ENCODE assay signal across 9 mouse cellular contexts in the genomic region with DNA sequence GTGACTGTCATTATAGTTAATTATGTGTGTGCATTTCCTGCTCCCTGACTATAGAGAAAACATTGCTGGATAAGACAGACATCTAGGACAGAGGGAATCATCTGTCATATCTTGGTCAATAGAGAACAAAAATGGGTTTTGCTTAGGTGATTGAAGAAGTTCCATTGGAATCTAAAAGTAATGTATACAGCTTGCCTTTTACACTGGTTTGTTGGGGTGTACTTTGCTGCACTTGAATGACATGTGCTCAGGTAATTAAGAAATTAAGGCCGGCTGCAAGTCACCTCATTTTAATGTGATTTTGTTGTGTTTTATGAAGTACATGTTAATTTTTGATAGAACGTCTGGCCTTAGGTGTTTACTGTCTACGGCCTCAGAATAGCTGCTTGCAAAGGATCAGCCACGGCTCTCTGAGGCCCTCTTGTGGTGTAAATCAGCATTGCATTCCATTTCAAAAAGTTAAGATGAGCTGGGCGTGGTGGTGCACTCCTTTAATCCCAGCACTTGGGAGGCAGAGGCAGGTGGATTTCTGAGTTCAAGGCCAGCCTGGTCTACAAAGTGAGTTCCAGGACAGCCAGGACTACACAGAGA. TPM values are rescaled to one million over a fixed set of nuclear protein-coding genes. Genes with fewer than 3 reads are reported as not detected.
DNase-seq lines count a peak whose midpoint lies in the region; ATAC-seq and TF ChIP-seq lines count a peak whose summit lies in the region.
"Had no signal": no experiment of that assay in that cellular context is flagged by ENCODE, and none has a peak within 500 bp of the region (broad histone marks: within the 10 kb centered on the region; RNA-seq: fewer than 3 reads in every experiment).

No protein-coding gene starts in this region.

- H3K4me2 ChIP-seq in CH12.LX (ENCODE audit: insufficient read depth, low read depth, poor library complexity, severe bottlenecking), result no peak overlapping the region
- H3K4me2 ChIP-seq in liver, embryonic 16.5 days (ENCODE audit: low read depth, low read length), result no peak overlapping the region
- H3K4me2 ChIP-seq: heart, embryonic 15.5 days had no signal

- H3K79me2 ChIP-seq in CH12.LX (replicated peaks; ENCODE audit: control insufficient read depth, extremely low read depth, insufficient read depth, poor library complexity, severe bottlenecking), result peaks cover 5% of the 10 kb centered on the region

- WGBS in bone marrow, adult 2 months, result 10% methylated on average over 5 of the region's 5 CpGs
- WGBS in liver, embryonic 16.5 days (ENCODE audit: insufficient replicate concordance), result 12% methylated on average over 5 of the region's 5 CpGs

- H3K9me3 ChIP-seq in CH12.LX (replicated peaks; ENCODE audit: low read length), result no peaks in the 10 kb centered on the region
- no peaks in the 10 kb centered on the region for H3K9me3 ChIP-seq in liver, embryonic 16.5 days (replicated peaks; ENCODE audit: control insufficient read depth, low read length)
- H3K9me3 ChIP-seq: heart, embryonic 15.5 days had no signal

- peaks cover 2 to 14% of the 10 kb centered on the region in 2 experiments; a peak in 3 of 4 replicates for H3K4me1 ChIP-seq in CH12.LX (ENCODE audit: control insufficient read depth in 1 of 2, insufficient read depth in 2 of 2)
- no peaks in the 10 kb centered on the region for H3K4me1 ChIP-seq in bone marrow, adult 2 months (ENCODE audit: control insufficient read depth, insufficient read depth, low read length)
- H3K4me1 ChIP-seq in embryonic fibroblast, embryonic 13.5 days (ENCODE audit: control insufficient read depth, insufficient read depth, low read length), result peaks cover 3% of the 10 kb centered on the region; the same call in 1 of the 2 replicates
- H3K4me1 ChIP-seq in liver, embryonic 16.5 days (ENCODE audit: control insufficient read depth, low read depth, low read length), result no peaks in the 10 kb centered on the region
- H3K4me1 ChIP-seq: heart, embryonic 15.5 days had no signal

- no peaks in the 10 kb centered on the region for H3K27me3 ChIP-seq in CH12.LX (replicated peaks)
- no peaks in the 10 kb centered on the region for H3K27me3 ChIP-seq in liver, embryonic 16.5 days (ENCODE audit: control insufficient read depth, insufficient read depth, low read depth, low read length)
- H3K27me3 ChIP-seq: heart, embryonic 15.5 days had no signal

- peak; percentile 91 for TF ChIP-seq RAD21 in CH12.LX (IDR thresholded peaks at IDR 0.05; ENCODE audit: low read depth, low read length)

- no peak overlapping the region for H3K27ac ChIP-seq in CH12.LX (ENCODE audit: insufficient read depth, low read depth)
- no peak overlapping the region for H3K27ac ChIP-seq in bone marrow, adult 2 months (ENCODE audit: control insufficient read depth, insufficient read depth, low read depth, low read length, poor library complexity)
- no peak overlapping the region for H3K27ac ChIP-seq in embryonic fibroblast, embryonic 13.5 days (ENCODE audit: insufficient read depth, low read length)
- H3K27ac ChIP-seq in liver, embryonic 16.5 days (ENCODE audit: low read length), result no peak overlapping the region
- H3K27ac ChIP-seq: heart, embryonic 15.5 days had no signal

- intact Hi-C loops in heart, postnatal 10 days (cut with DNase I), result loop anchor here (1.0 to 5.0 kb wide), 2 partner anchors 69 to 169 kb away; no protein-coding TSS in a partner anchor

- no peak overlapping the region for H3K9ac ChIP-seq in CH12.LX (ENCODE audit: insufficient read depth, low read depth)
- H3K9ac ChIP-seq in liver, embryonic 16.5 days (ENCODE audit: low read depth, low read length), result no peak overlapping the region
- H3K9ac ChIP-seq: heart, embryonic 15.5 days had no signal

- no peak for TF ChIP-seq EP300 in CH12.LX (IDR thresholded peaks at IDR 0.05; ENCODE audit: low read length)

- 0 out of 2 replicates have a peak, but pooled peaks have one; percentile 32 for ATAC-seq in liver, embryonic 16.5 days (ENCODE audit: low read depth)
- peak; percentile 89 for ATAC-seq in neutrophil, adult 5-6 weeks (ENCODE audit: extremely low read depth, insufficient number of reproducible peaks, low FRiP score, poor library complexity, severe bottlenecking)

- H3K4me3 ChIP-seq in CH12.LX (replicated peaks in 1 of 3; ENCODE audit: low read depth in 2 of 3, low read length in 2 of 3, poor library complexity in 1 of 3), result no peak overlapping the region
- no peak overlapping the region for H3K4me3 ChIP-seq in bone marrow, adult 2 months (replicated peaks; ENCODE audit: control insufficient read depth, low read depth, low read length)
- H3K4me3 ChIP-seq in embryonic fibroblast, embryonic 13.5 days (ENCODE audit: insufficient read depth, low read length), result no peak overlapping the region
- H3K4me3 ChIP-seq in liver, embryonic 16.5 days (ENCODE audit: low read depth, low read length), result no peak overlapping the region
- H3K4me3 ChIP-seq: heart, embryonic 15.5 days had no signal

- in situ Hi-C loops in CH12.LX (cut with MboI; ENCODE audit: low pct_ligation_motif_present, low pct_unique_long_range_greater_than_20kb, low sequenced_read_pairs), result no loop called here

- H3K36me3 ChIP-seq in CH12.LX (replicated peaks in 1 of 2; ENCODE audit: control insufficient read depth in 1 of 2, insufficient read depth in 1 of 2, low read length in 1 of 2), result peaks cover 56 to 76% of the 10 kb centered on the region in 2 experiments
- peaks cover 4% of the 10 kb centered on the region for H3K36me3 ChIP-seq in liver, embryonic 16.5 days (ENCODE audit: control insufficient read depth, insufficient read depth)

- dilution Hi-C loops in CH12.LX (cut with MboI; ENCODE audit: extremely low pct_ligation_motif_present, extremely low pct_unique_long_range_greater_than_20kb, low sequenced_read_pairs), result no loop called here

- no peak for TF ChIP-seq POLR2A in CH12.LX (IDR thresholded peaks at IDR 0.05; ENCODE audit: low read depth, low read length)
- TF ChIP-seq POLR2A in bone marrow, adult 2 months (IDR thresholded peaks at IDR 0.05; ENCODE audit: borderline replicate concordance, control insufficient read depth, low read depth, low read length), result no peak
- TF ChIP-seq POLR2A in embryonic fibroblast, embryonic 13.5 days (IDR thresholded peaks at IDR 0.05; ENCODE audit: low read depth, low read length), result no peak

- peak; percentile 94 for TF ChIP-seq CTCF in CH12.LX (conservative IDR thresholded peaks at IDR 0.05 in 1 of 2, IDR thresholded peaks at IDR 0.05 in 1 of 2; ENCODE audit: low read depth in 2 of 2, low read length in 2 of 2)
- peak; percentile 88 for TF ChIP-seq CTCF in bone marrow, adult 2 months (IDR thresholded peaks at IDR 0.05; ENCODE audit: control insufficient read depth, insufficient read depth, low read length)
- TF ChIP-seq CTCF in embryonic fibroblast, embryonic 13.5 days (IDR thresholded peaks at IDR 0.05; ENCODE audit: borderline replicate concordance, insufficient read depth, low read length), result peak; percentile 59

- DNase-seq in CH12.LX (ENCODE audit: extremely low read depth), result peak; percentile 76
- peak; percentile 86 to 93 for DNase-seq in heart, postnatal 10 days
- peak; percentile 50 to 89 for DNase-seq in kidney, postnatal 25 days
- peak; percentile 33 to 59 for DNase-seq in thymus, adult 18-20 months

TF ChIP-seq in CH12.LX, 34 proteins besides CTCF, POLR2A, EP300 and RAD21:
- TF ChIP-seq MYC (IDR thresholded peaks at IDR 0.05; ENCODE audit: low read depth, low read length), result peak; percentile 24; the same call in 1 of the 2 replicates
- TF ChIP-seq ZNF384 (IDR thresholded peaks at IDR 0.05; ENCODE audit: low read depth, low read length), result no peak
- no peak for TF ChIP-seq BHLHE40 (IDR thresholded peaks at IDR 0.05; ENCODE audit: low read depth, low read length)
- TF ChIP-seq SIN3A (IDR thresholded peaks at IDR 0.05; ENCODE audit: low read length), result peak; percentile 31; the same call in 1 of the 2 replicates
- TF ChIP-seq USF1 (IDR thresholded peaks at IDR 0.05; ENCODE audit: low read depth, low read length), result no peak
- peak; percentile 87 for TF ChIP-seq ZC3H11A (IDR thresholded peaks at IDR 0.05; ENCODE audit: low read depth, low read length)
- peak; percentile 68; the same call in 1 of the 2 replicates for TF ChIP-seq MAFK (IDR thresholded peaks at IDR 0.05; ENCODE audit: insufficient replicate concordance, low read length)
- TF ChIP-seq SMC3 (IDR thresholded peaks at IDR 0.05; ENCODE audit: low read depth, low read length), result peak; percentile 96
- TF ChIP-seq E2F4 (IDR thresholded peaks at IDR 0.05; ENCODE audit: insufficient replicate concordance, low read depth, low read length), result no peak

RNA-seq across cellular contexts. Expression of gene Eif2ak3, which starts 36.5 kb away (rescaled TPM):
- total RNA-seq in CH12.LX (2012; rRNA removed) (38.9 and 39.5 TPM in 2 replicates), CH12.LX (2014; rRNA removed) (23.1 and 24.9 TPM in 2 replicates)
- polyA plus RNA-seq in CH12.LX (2012; ENCODE audit: insufficient read length, low read depth), result 21.2 and 26.2 TPM in 2 replicates
- 10.9 and 12.4 TPM in 2 replicates for polyA plus RNA-seq in bone marrow, adult 2 months (2011; ENCODE audit: insufficient read depth, insufficient read length, low replicate concordance, missing spikeins)
- polyA plus RNA-seq in embryonic fibroblast, embryonic 13.5 days (2011; ENCODE audit: insufficient read length, low read depth, missing spikeins), result 21.7 and 23.8 TPM in 2 replicates
- total RNA-seq in heart, postnatal 10 days (2021), result 10 to 100 TPM; 12.6 to 13.4 TPM
- 4.1 and 4.8 TPM in 2 replicates for polyA plus RNA-seq in liver, embryonic 16.5 days (2015; fragmentation: Nextera tagmentation; extraction: Ambion mirVana)
- total RNA-seq in neutrophil, adult 5-6 weeks (2017), result 168 and 185 TPM in 2 replicates

RNA-seq across cellular contexts. Expression of gene Tex37, which starts 37.9 kb away (rescaled TPM):
- total RNA-seq in CH12.LX (2012; rRNA removed) (not detected in 2 replicates), CH12.LX (2014; rRNA removed) (not detected in 2 replicates)
- not detected in 2 replicates for polyA plus RNA-seq in CH12.LX (2012; ENCODE audit: insufficient read length, low read depth)
- not detected in 2 replicates for polyA plus RNA-seq in bone marrow, adult 2 months (2011; ENCODE audit: insufficient read depth, insufficient read length, low replicate concordance, missing spikeins)
- not detected in 2 replicates for polyA plus RNA-seq in embryonic fibroblast, embryonic 13.5 days (2011; ENCODE audit: insufficient read length, low read depth, missing spikeins)
- not detected for total RNA-seq in heart, postnatal 10 days (2021)
- not detected in 2 replicates for polyA plus RNA-seq in liver, embryonic 16.5 days (2015; fragmentation: Nextera tagmentation; extraction: Ambion mirVana)
- total RNA-seq in neutrophil, adult 5-6 weeks (2017), result not detected in 2 replicates
- polyA plus RNA-seq: heart, embryonic 15.5 days had no signal
